ENCODE assay signal across 8 mouse cellular contexts in the genomic region with DNA sequence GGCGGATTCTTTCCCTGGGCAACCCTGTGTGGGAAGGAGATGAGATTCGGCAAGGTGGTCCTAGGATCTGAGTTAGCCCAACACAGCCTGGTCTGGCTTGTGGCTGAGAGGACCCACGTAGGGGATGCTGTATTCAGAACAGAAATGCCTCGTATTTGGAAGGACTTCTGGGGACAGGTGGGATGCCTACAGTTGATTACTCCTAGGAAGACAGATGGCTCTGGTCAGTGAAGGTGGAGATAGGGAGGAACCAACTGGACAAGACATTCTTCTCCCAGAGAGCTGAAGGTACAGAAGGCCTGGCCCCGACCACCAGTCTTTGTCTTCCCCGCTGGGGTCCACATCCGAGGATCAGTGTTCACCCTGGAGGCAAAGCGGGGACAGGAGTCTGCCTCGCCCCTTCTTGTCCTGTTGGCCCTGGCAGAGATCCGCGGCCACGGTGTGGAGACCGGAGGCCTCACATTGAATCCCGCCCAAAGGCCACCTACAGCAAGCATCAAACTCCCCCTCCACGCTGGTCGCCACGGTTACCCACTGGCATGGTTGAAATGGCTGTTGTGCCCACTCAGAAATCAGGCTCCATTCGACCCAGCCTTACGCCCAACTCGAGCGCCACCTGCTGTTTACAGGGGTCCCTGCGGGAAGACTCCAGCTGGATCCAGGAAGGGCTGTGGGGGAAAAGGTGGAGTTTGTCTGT.
DNase-seq lines count a peak whose midpoint lies in the region; ATAC-seq lines count a peak whose summit lies in the region.

No protein-coding gene starts in this region.

- H3K27me3 ChIP-seq in intestine, embryonic 16.5 days (replicated peaks; ENCODE audit: control insufficient read depth, insufficient read depth, low read length): no peaks in the 10 kb centered on the region
- no peaks in the 10 kb centered on the region for H3K27me3 ChIP-seq in midbrain, embryonic 11.5 days (ENCODE audit: control insufficient read depth, insufficient read depth, low read length)

- 37% methylated on average over 22 of the region's 22 CpGs for WGBS in intestine, embryonic 16.5 days
- WGBS in midbrain, embryonic 11.5 days: 24% methylated on average over 22 of the region's 22 CpGs

- no peaks in the 10 kb centered on the region for H3K9me3 ChIP-seq in intestine, embryonic 16.5 days (ENCODE audit: control insufficient read depth, low read length)
- H3K9me3 ChIP-seq in midbrain, embryonic 11.5 days (ENCODE audit: control insufficient read depth, low read length): no peaks in the 10 kb centered on the region

- H3K4me3 ChIP-seq in intestine, embryonic 16.5 days (ENCODE audit: low read length): no peak overlapping the region
- H3K4me3 ChIP-seq in midbrain, embryonic 11.5 days (ENCODE audit: low read depth, low read length): no peak overlapping the region

- peaks cover 5% of the 10 kb centered on the region; the same call in 1 of the 2 replicates for H3K4me1 ChIP-seq in intestine, embryonic 16.5 days (ENCODE audit: control insufficient read depth, insufficient read depth, low read length)
- H3K4me1 ChIP-seq in midbrain, embryonic 11.5 days (ENCODE audit: control insufficient read depth, insufficient read depth, low read length): peaks cover 5% of the 10 kb centered on the region

- H3K9ac ChIP-seq in intestine, embryonic 16.5 days (ENCODE audit: low read depth, low read length): no peak overlapping the region
- H3K9ac ChIP-seq in midbrain, embryonic 11.5 days (ENCODE audit: low read length): 0 out of 2 replicates have a peak overlapping the region, but pooled peaks have one; percentile 2

- H3K36me3 ChIP-seq in intestine, embryonic 16.5 days (ENCODE audit: control insufficient read depth, insufficient read depth, low read length): no peaks in the 10 kb centered on the region
- no peaks in the 10 kb centered on the region for H3K36me3 ChIP-seq in midbrain, embryonic 11.5 days (ENCODE audit: control insufficient read depth, insufficient read depth, low read length)

- DNase-seq in adrenal gland, adult 18-20 months (ENCODE audit: low spot score in 2 of 2): peak; percentile 74 to 78
- DNase-seq in gastrocnemius, postnatal 14 days: peak; percentile 74
- DNase-seq in left cerebral cortex, postnatal 14 days (ENCODE audit: low spot score in 2 of 2): peak; percentile 82
- peak; percentile 98 for DNase-seq in midbrain, embryonic 11.5 days (ENCODE audit: low spot score, missing footprints)
- peak; percentile 88 for DNase-seq in right cerebral cortex, postnatal 4 days
- DNase-seq in yolk sac, embryonic 10.5 days (ENCODE audit: low spot score): peak; percentile 27

- H3K27ac ChIP-seq in intestine, embryonic 16.5 days (ENCODE audit: low read length): no peak overlapping the region
- no peak overlapping the region for H3K27ac ChIP-seq in midbrain, embryonic 11.5 days (ENCODE audit: low read depth, low read length)

- intact Hi-C loops in gastrocnemius, postnatal 14 days (cut with DNase I; ENCODE audit: low total_unique reads): loop anchor here (10.0 kb wide), 2 partner anchors 506 to 796 kb away; no protein-coding TSS in a partner anchor
- intact Hi-C loops in left cerebral cortex, postnatal 14 days (cut with DNase I): loop anchor here (5.0 to 10.0 kb wide), 4 partner anchors 121 to 994 kb away; no protein-coding TSS in a partner anchor

- peak; percentile 91 for ATAC-seq in common myeloid progenitor, adult 5-6 weeks (replicated peaks; ENCODE audit: low read depth, poor library complexity, severe bottlenecking)
- ATAC-seq in intestine, embryonic 16.5 days: no peak; the same call in 1 of the 2 replicates
- peak; percentile 54 for ATAC-seq in midbrain, embryonic 11.5 days (ENCODE audit: low FRiP score)

- H3K4me2 ChIP-seq in intestine, embryonic 16.5 days (ENCODE audit: low read depth, low read length): 0 out of 2 replicates have a peak overlapping the region, but pooled peaks have one; percentile 20
- peak overlapping the region; percentile 11; the same call in 1 of the 2 replicates for H3K4me2 ChIP-seq in midbrain, embryonic 11.5 days

Comparison
In these comparisons a context has a peak if more than half of its experiments do, and no peak if none do; other contexts are left out.
1. DNase-seq: peak in every context shown above with its lines; median percentile 98 in midbrain, embryonic 11.5 days; 88 in right cerebral cortex, postnatal 4 days; 82 in left cerebral cortex, postnatal 14 days; 76 in adrenal gland, adult 18-20 months; 74 in gastrocnemius, postnatal 14 days; 27 in yolk sac, embryonic 10.5 days.